Mouse (Mus musculus) spleen, adult 2 months (tissue): ENCODE measurements around the gene Gm45208. TPM values are rescaled to one million over a fixed set of nuclear protein-coding genes. Genes with fewer than 3 reads are reported as not detected.

Source experiments
- DNase-seq, 2 experiments: peaks; one replicate each; pipeline versions ENCODE4 v3.0.0 to v3.0.0-alpha.2; 2012 to 2021; ENCODE audit warnings: low spot score in 2 of 2, low read depth in 1 of 2
- H3K27ac ChIP-seq: fragments of 200-500 bp; 2 replicates; pipeline ENCODE4 v1.5.1; 2012; ENCODE audit warnings: low read length, inconsistent platforms; ENCODE audit not compliant: insufficient read depth
- H3K27me3 ChIP-seq: fragments of 200-500 bp; 2 replicates; pipeline ENCODE4 v1.6.1; 2012; ENCODE audit warnings: mild to moderate bottlenecking, moderate library complexity, low read length, inconsistent platforms; ENCODE audit not compliant: control insufficient read depth, insufficient read depth
- H3K36me3 ChIP-seq: fragments of 200-500 bp; 2 replicates; pipeline ENCODE4 v1.6.1; 2012; ENCODE audit warnings: mild to moderate bottlenecking, low read length, inconsistent platforms; ENCODE audit not compliant: control insufficient read depth, insufficient read depth
- H3K4me1 ChIP-seq: fragments of 200-500 bp; 2 replicates; pipeline ENCODE4 v1.6.1; 2011; ENCODE audit warnings: inconsistent platforms; ENCODE audit not compliant: control insufficient read depth, insufficient read depth, insufficient read length
- H3K4me3 ChIP-seq: fragments of 200-500 bp; 2 replicates; pipeline ENCODE4 v1.5.1; 2011; ENCODE audit warnings: mild to moderate bottlenecking, inconsistent platforms; ENCODE audit not compliant: insufficient read depth, insufficient read length; ENCODE audit errors: extremely low read depth
- CTCF ChIP-seq: fragments of 200-500 bp; IDR thresholded peaks from 2 replicates; pipeline ENCODE4 v1.5.1; 2011; ENCODE audit warnings: mild to moderate bottlenecking, inconsistent platforms; ENCODE audit not compliant: insufficient read depth, insufficient read length, insufficient replicate concordance; ENCODE audit errors: extremely low read depth
- POLR2A ChIP-seq: fragments of 200-500 bp; IDR thresholded peaks from 2 replicates; pipeline ENCODE4 v1.6.1; 2011; ENCODE audit warnings: low read depth, low read length, inconsistent platforms
- WGBS: fragments of 180-500 bp; shearing (Covaris S2); methylation state at CpG from one replicate; pipeline ENCODE4 v1.1.7; 2018; 5-methylcytosine and 5-hydroxymethylcytosine counted together
- polyA plus RNA-seq: library from polyadenylated mRNA; depleted of rRNA; stranded (reverse); fragments of >200 nt; gene quantifications from 2 replicates; pipeline ENCODE4 v1.2.3, GENCODE M21; 2012

Gm45208 gene
- polyA plus RNA-seq, 1 experiment: 0.13 TPM

DNA sequence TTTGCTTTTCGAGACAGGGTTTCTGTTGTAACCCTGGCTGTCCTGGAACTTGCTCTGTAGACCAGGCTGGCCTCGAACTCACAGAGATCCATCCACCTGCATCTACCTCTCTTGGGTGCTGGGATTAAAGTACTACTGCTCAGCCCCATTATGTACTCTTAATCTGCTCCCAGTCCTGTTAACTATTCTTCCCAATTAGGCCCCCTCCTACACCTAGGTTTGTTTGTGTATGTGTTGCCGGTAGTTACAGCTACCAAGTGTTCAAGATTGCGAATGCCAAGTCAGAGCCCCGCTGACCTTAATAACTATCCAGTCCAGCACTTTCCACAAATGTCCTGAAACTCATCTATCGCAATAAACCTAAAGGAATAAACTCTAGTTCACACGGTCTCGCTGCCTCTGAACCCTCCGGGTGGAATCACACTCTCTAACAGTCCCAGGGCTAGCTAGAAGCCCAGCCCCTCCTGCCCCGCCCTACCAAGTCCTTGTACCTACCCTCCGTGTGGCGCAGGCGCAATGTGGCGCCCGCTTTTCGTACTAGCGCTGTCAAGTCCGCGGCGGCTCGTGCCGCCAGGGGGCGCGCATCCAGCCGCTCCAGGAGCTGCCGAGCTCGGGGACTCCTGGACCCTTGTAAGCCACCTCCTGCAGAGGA is 42.5 kb upstream of the Gm45208 start:
- H3K4me1 ChIP-seq: no peaks in the 10 kb centered on the region; the same call in 1 of the 2 replicates
- peak overlapping the region; percentile 41 for H3K27ac ChIP-seq
- H3K36me3 ChIP-seq: no peaks in the 10 kb centered on the region
- 23% methylated on average over 27 of the region's 27 CpGs for WGBS
- peak; percentile 74 to 83 for DNase-seq
- peak; percentile 60; the same call in 1 of the 2 replicates for TF ChIP-seq CTCF
- TF ChIP-seq POLR2A: no peak
- peak overlapping the region; percentile 36 for H3K4me3 ChIP-seq
- no peaks in the 10 kb centered on the region for H3K27me3 ChIP-seq

DNA sequence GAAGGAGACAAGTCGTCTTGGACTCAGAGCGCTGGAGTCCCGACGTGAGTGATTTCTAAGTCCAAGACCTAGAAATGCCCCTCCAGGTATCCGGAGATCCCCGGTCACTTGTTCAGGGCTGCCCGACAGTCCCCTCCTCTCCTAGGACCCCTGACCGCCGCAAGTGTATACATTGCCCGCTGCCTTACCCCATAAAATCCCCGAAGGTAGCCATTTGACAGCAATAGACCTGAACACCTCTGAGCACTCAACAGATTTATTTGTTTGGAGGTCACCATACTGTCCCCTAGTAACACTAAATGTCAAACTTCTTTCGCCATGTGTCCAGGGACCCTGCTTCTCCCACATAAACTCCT is 42.0 kb upstream of the Gm45208 start:
- Histone ChIP-seq H3K4me3 (no peak overlapping the region), H3K36me3 (no peaks in the 10 kb centered on the region), H3K4me1 (no peaks in the 10 kb centered on the region; the same call in 1 of the 2 replicates), H3K27ac (no peak overlapping the region), H3K27me3 (no peaks in the 10 kb centered on the region)
- no peak for DNase-seq
- 39% methylated on average over 12 of the region's 12 CpGs for WGBS
- TF ChIP-seq POLR2A: no peak
- no peak for TF ChIP-seq CTCF

DNA sequence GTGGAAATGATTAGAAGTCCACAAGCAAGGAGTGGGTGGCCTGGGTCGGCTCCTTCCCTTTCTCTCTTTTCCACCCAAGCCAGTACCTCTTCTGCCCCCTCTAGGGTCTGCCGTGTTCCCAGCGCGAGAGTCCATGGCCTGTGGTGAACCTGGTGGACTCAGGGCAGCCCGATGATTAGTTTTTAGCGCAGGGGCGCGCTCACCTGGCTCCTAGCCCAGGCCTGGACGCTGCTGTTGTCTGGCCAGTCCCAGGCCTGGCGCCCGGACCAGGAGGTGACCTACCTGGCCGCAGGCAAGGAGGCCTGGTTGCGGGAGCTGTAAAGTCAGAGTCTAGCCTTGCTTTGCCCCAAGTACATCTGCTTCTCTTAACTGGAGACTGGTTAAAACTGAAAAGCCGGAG is 41.2 kb upstream of the Gm45208 start, which contains the start of gene Magix:
TSS of gene Magix (minus strand) at position 388 of the 400 bp plus-strand sequence.
- H3K4me1 ChIP-seq: no peaks in the 10 kb centered on the region; the same call in 1 of the 2 replicates
- H3K4me3 ChIP-seq: no peak within 1 kb of the TSS
- TF ChIP-seq CTCF (no peak), POLR2A (no peak)
- no peaks in the 10 kb centered on the region for H3K36me3 ChIP-seq
- H3K27me3 ChIP-seq: no peaks in the 10 kb centered on the region
- H3K27ac ChIP-seq: no peak within 1 kb of the TSS
- whole genome bisulfite sequencing: 79% methylated on average over 14 of the region's 14 CpGs
- DNase-seq: no peak

DNA sequence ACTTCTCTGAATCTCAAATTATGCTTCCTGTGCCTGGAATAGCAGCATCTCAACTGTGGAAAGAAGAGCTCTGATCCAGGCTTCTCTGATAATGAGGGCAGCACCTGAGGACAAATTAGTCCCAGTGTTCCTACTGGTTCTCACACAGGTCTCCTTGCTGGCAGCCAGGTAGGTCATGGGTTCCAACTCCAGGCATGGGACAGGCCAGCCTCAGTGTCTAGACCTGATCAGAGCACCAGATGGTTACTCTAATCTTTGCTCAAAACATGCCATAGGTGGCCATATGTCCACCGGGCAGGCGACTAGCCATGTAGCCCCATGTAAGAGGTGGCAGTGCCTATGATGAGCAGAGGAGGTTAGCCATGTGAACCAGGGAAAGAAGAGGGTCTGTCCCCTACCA is 33.7 kb upstream of the Gm45208 start:
- Histone ChIP-seq H3K4me3 (no peak overlapping the region), H3K27ac (no peak overlapping the region), H3K27me3 (no peaks in the 10 kb centered on the region), H3K36me3 (no peaks in the 10 kb centered on the region), H3K4me1 (no peaks in the 10 kb centered on the region)
- WGBS: 90% methylated on average over 2 of the region's 2 CpGs
- no peak for DNase-seq
- no peak for TF ChIP-seq POLR2A
- no peak for TF ChIP-seq CTCF

DNA sequence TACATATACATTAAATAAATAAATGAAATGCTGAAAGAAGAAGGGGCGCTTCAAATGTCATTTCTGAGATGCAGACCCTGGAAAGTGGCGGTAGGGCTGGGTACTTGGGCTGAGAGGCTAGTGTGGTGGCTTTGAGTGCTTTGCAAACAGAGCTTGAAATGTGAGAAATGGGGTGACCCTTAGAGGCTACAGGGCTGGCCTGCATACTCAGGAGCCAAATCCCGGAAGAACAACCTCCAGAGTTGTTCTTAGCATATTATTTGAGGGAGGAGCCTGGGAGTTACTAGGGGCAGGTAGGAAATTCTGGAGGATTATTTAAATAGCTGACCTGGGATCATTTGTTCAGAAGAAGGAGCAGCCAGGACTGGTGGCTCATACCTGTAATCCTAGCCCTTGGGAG is 31.6 kb upstream of the Gm45208 start:
- no peaks in the 10 kb centered on the region for H3K36me3 ChIP-seq
- H3K4me3 ChIP-seq: no peak overlapping the region
- no peaks in the 10 kb centered on the region for H3K27me3 ChIP-seq
- H3K4me1 ChIP-seq: no peaks in the 10 kb centered on the region
- TF ChIP-seq POLR2A (no peak), CTCF (no peak)
- no peak overlapping the region for H3K27ac ChIP-seq
- DNase-seq: no peak
- 74% methylated on average over 3 of the region's 3 CpGs for WGBS

DNA sequence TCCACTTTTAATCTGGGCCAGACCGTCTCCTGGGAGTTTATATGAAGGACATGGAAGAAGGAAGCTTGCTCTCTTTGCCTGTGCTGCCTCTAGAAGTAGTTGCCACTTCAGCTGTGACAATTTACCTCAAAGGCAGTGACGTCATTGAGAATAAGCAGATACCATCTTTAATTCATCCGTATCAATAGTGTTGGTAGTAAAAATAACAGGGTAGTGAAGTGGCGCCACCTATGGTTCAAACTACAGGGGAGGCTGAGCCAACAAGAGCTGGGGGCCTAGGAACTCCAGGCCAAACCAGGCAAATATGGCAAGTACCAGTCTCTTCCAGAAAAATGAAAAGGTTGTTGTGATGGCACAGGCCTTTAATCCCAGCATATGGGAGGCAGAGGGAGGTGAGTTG is 29.2 kb upstream of the Gm45208 start:
- H3K27me3 ChIP-seq: no peaks in the 10 kb centered on the region
- TF ChIP-seq CTCF: no peak; the same call in 1 of the 2 replicates
- no peak for TF ChIP-seq POLR2A
- whole genome bisulfite sequencing: 37% methylated on average over 4 of the region's 4 CpGs
- H3K4me1 ChIP-seq: no peaks in the 10 kb centered on the region
- no peak overlapping the region for H3K27ac ChIP-seq
- no peak overlapping the region; the same call in 1 of the 2 replicates for H3K4me3 ChIP-seq
- H3K36me3 ChIP-seq: no peaks in the 10 kb centered on the region
- peak; percentile 36 to 54 for DNase-seq

DNA sequence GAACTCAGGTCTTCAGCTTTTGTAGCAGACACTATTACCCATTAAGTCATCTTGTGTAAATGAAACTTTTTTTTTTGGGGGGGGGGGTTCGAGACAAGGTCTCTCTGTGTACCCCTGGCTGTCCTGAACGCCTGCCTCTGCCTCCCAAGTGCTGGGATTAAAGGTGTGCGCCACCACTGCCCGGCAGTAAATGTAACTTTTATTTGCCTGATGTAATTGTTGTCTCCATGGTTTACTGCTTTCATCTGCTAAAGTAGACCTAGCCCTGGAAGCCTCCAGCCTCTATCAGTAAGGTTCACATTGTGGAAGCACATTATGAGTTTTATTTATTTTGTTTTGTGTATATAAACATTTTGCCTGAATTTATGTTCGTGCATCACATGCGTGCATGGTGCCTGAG is 25.5 kb upstream of the Gm45208 start:
- DNase-seq: no peak
- no peak for TF ChIP-seq POLR2A
- no peak for TF ChIP-seq CTCF
- Histone ChIP-seq H3K36me3 (peaks cover 2% of the 10 kb centered on the region; the same call in 1 of the 2 replicates), H3K4me1 (no peaks in the 10 kb centered on the region), H3K27ac (no peak overlapping the region), H3K27me3 (no peaks in the 10 kb centered on the region), H3K4me3 (no peak overlapping the region)
- 52% methylated on average over 6 of the region's 6 CpGs for WGBS
